Mouse (Mus musculus) embryonic facial prominence, embryonic 11.5 days (tissue): ENCODE results near the gene Sys1. TPM values are rescaled to one million over a fixed set of nuclear protein-coding genes. Genes with fewer than 3 reads are reported as not detected.

Experiments used
- ATAC-seq: fragments of 200-750 bp; cut with Nextera tagmentation; replicated peaks from 2 replicates; pipeline ENCODE4 v1.8.0; 2017; ENCODE audit warnings: low read depth; ENCODE audit not compliant: insufficient number of reproducible peaks, low FRiP score, low TSS enrichment
- DNase-seq: peaks from one replicate; pipeline ENCODE4 v3.0.0-alpha.2; 2015; ENCODE audit warnings: low spot score
- H3K27ac ChIP-seq: fragments of 300-500 bp; sonication (generic); replicated peaks from 2 replicates; pipeline ENCODE4 v1.5.1; 2014; ENCODE audit warnings: mild to moderate bottlenecking, low read depth, low read length, control low read depth
- H3K27me3 ChIP-seq: fragments of 300-500 bp; sonication (generic); 2 replicates; pipeline ENCODE4 v1.6.1; 2014; ENCODE audit warnings: mild to moderate bottlenecking, low read length, moderate library complexity, mixed read lengths; ENCODE audit not compliant: control insufficient read depth, insufficient read depth
- H3K36me3 ChIP-seq: fragments of 300-500 bp; sonication (generic); replicated peaks from 2 replicates; pipeline ENCODE4 v1.6.1; 2014; ENCODE audit warnings: low read depth, mild to moderate bottlenecking, low read length, moderate library complexity, mixed read lengths; ENCODE audit not compliant: control insufficient read depth, insufficient read depth
- H3K4me1 ChIP-seq: fragments of 300-500 bp; sonication (generic); 2 replicates; pipeline ENCODE4 v1.6.1; 2014; ENCODE audit warnings: low read length, mixed read lengths; ENCODE audit not compliant: control insufficient read depth, insufficient read depth
- H3K4me2 ChIP-seq: fragments of 300-500 bp; sonication (generic); 2 replicates; pipeline ENCODE4 v1.6.1; 2014; ENCODE audit warnings: low read depth, mild to moderate bottlenecking, control low read depth, low read length, moderate library complexity
- H3K4me3 ChIP-seq: fragments of 300-500 bp; sonication (generic); 2 replicates; pipeline ENCODE4 v1.5.1; 2014; ENCODE audit warnings: low read depth, low read length, control low read depth
- H3K9ac ChIP-seq: fragments of 300-500 bp; sonication (generic); replicated peaks from 2 replicates; pipeline ENCODE4 v1.6.1; 2014; ENCODE audit warnings: mild to moderate bottlenecking, control low read depth, low read length
- H3K9me3 ChIP-seq: fragments of 300-500 bp; sonication (generic); replicated peaks from 2 replicates; pipeline ENCODE4 v1.6.1; 2016; ENCODE audit warnings: mild to moderate bottlenecking, low read length, inconsistent platforms, mixed read lengths; ENCODE audit not compliant: control insufficient read depth
- WGBS: fragments of 180-500 bp; shearing (Covaris S2); extraction: QIAGEN DNeasy Blood & Tissue Kit; methylation state at CpG from one replicate; pipeline ENCODE4 v1.1.7; 2014; 5-methylcytosine and 5-hydroxymethylcytosine counted together
- polyA plus RNA-seq: library from polyadenylated mRNA; unstranded; fragments of >200 nt; fragmentation: Nextera tagmentation; extraction: Ambion mirVana; gene quantifications from 2 replicates; pipeline ENCODE4 v1.2.1, GENCODE M21; 2014

Sys1 gene
- polyA plus RNA-seq, 1 experiment from 2014 or later = 53.3 TPM

- H3K4me1 ChIP-seq = no peaks in the 10 kb centered on the region
- H3K4me3 ChIP-seq = no peak overlapping the region
- no peaks in the 10 kb centered on the region for H3K27me3 ChIP-seq
- no peaks in the 10 kb centered on the region for H3K9me3 ChIP-seq
- H3K9ac ChIP-seq = no peak overlapping the region
- ATAC-seq (no peak), DNase-seq (no peak)
- no peaks in the 10 kb centered on the region for H3K36me3 ChIP-seq
- H3K4me2 ChIP-seq = no peak overlapping the region
- H3K27ac ChIP-seq = no peak overlapping the region
- WGBS = 84% methylated on average over 14 of the region's 14 CpGs
These were observed 7.3 kb upstream of the Sys1 start for GRCm38 (mm10) chr2:164449341-164450042.

GRCm38 (mm10) chr2:164452000-164452676 lies 4.6 kb upstream of the Sys1 start:
- Histone ChIP-seq H3K9me3 (no peaks in the 10 kb centered on the region), H3K4me3 (no peak overlapping the region), H3K9ac (no peak overlapping the region), H3K27me3 (no peaks in the 10 kb centered on the region), H3K4me1 (no peaks in the 10 kb centered on the region), H3K27ac (no peak overlapping the region), H3K36me3 (no peaks in the 10 kb centered on the region), H3K4me2 (no peak overlapping the region)
- 35% methylated on average over 12 of the region's 13 CpGs for WGBS
- DNase-seq (peak; percentile 73), ATAC-seq (no peak)

- WGBS = 84% methylated on average over 14 of the region's 14 CpGs
- H3K27ac ChIP-seq = no peak overlapping the region
These were observed 3.6 kb upstream of the Sys1 start for GRCm38 (mm10) chr2:164453047-164453757.

DNA sequence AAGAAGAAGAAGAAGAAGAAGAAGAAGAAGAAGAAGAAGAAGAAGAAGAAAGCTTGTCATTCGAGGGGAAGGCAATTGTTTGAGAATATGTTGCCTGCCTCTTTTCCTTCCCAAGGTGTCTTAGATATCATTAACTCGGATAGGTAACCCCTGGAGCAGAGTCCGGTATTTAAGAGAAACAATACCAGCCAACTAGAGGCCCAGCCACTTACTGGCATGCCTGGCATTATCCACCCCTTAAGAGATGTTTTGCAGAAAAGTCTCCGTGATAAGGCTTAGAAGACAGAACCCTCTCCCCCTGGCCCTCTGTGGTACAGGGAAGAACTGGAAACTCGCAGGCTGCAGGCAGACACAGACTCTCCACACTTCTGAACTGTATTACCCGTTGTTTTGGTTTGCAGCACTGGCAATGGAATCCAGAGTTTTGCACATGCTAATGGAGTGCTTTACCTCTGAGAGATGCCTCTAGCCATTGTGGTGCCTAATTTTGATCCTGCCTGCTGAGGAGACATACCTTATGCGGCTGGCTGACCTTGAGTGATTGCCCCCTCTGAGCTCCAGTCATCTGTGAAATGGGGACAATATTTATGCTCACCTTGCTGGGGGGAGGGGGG lies 2.8 kb upstream of the Sys1 start:
- H3K27me3 ChIP-seq = no peaks in the 10 kb centered on the region
- 70% methylated on average over 7 of the region's 7 CpGs for WGBS

More at GRCm38 (mm10) chr2:164453047-164453757, 3.6 kb upstream of the Sys1 start:
- no peak overlapping the region for H3K4me2 ChIP-seq
- H3K9ac ChIP-seq = no peak overlapping the region
- no peaks in the 10 kb centered on the region for H3K9me3 ChIP-seq
- H3K4me3 ChIP-seq = no peak overlapping the region
- H3K36me3 ChIP-seq = no peaks in the 10 kb centered on the region
- H3K4me1 ChIP-seq = no peaks in the 10 kb centered on the region
- ATAC-seq = no peak
- no peak for DNase-seq
- H3K27me3 ChIP-seq = no peaks in the 10 kb centered on the region

DNA sequence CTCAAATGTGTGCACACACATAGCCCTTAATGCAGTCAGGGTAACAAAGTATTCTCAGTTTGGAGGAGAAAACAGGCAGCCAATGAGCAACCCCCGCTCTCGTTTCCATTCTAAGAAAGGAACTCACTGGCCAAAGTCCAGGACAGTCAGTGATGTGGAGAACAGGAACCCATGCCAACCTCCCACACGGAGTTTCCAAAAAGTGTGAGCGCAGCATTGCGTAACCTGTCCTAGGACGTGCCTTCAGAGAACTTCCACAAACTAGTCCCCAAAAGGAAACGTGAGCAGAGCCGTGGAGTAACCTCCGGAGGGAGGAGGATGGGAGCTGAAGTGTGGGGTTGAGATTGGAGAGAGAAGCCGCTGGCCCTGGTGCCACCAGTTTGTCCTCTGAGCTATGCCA lies 1.9 kb upstream of the Sys1 start:
- no peak overlapping the region for H3K4me3 ChIP-seq
- no peak overlapping the region for H3K4me2 ChIP-seq
- no peaks in the 10 kb centered on the region for H3K9me3 ChIP-seq
- no peak for ATAC-seq
- H3K27me3 ChIP-seq = no peaks in the 10 kb centered on the region
- no peaks in the 10 kb centered on the region for H3K4me1 ChIP-seq
- H3K36me3 ChIP-seq = no peaks in the 10 kb centered on the region
- H3K9ac ChIP-seq = no peak overlapping the region
- DNase-seq = no peak
- 86% methylated on average over 10 of the region's 10 CpGs for WGBS
- H3K27ac ChIP-seq = no peak overlapping the region

More for the DNA sequence above, 2.8 kb upstream of the Sys1 start:
- Histone ChIP-seq H3K4me1 (no peaks in the 10 kb centered on the region), H3K4me2 (no peak overlapping the region), H3K9me3 (no peaks in the 10 kb centered on the region), H3K36me3 (no peaks in the 10 kb centered on the region), H3K27ac (no peak overlapping the region), H3K9ac (no peak overlapping the region), H3K4me3 (no peak overlapping the region)
- no peak for DNase-seq
- no peak for ATAC-seq

DNA sequence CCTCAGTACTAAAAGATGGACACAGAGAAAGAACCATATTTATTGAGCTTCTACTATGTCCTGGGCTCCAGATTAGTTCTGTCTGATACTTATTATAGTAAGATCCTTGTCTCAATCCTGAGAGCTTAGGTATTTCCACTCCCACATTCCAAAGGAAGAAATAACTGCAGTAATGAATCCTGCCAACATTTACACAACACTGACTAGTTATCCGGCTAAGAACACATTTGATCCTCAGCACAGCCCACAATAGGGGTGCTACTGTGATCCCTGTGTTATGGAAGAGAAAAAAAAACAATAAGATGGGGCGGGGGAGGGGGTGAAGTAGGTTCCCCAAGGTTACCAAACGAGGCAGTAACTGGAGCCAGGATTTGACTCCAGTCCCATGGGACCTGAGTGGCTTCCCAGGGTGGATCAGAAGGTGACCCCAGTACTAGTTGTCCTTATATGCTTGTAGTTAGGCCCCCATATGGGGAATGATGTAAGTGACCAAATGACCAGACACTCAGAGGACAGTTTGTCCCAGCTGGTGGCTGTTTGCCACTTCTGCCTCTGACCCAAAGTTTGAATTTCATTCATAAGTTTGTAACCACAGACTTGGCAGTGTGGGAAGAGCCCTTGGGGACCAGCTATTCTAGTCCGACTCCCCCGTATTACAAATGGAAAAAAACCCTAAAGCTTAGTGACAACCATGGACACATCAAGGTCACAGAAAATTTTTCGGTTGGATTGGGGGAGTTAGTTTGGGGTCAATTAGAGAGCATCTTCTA lies 1.2 kb upstream of the Sys1 start:
- ATAC-seq (no peak), DNase-seq (no peak)
- Histone ChIP-seq H3K27me3 (no peaks in the 10 kb centered on the region), H3K4me1 (no peaks in the 10 kb centered on the region), H3K27ac (no peak overlapping the region), H3K9me3 (no peaks in the 10 kb centered on the region), H3K9ac (no peak overlapping the region), H3K4me3 (no peak overlapping the region), H3K36me3 (no peaks in the 10 kb centered on the region), H3K4me2 (no peak overlapping the region)
- 67% methylated on average over 6 of the region's 6 CpGs for WGBS

- Histone ChIP-seq H3K27ac (no peak overlapping the region), H3K4me2 (no peak overlapping the region), H3K4me3 (no peak overlapping the region), H3K9ac (peak overlapping the region; percentile 51), H3K36me3 (no peaks in the 10 kb centered on the region), H3K27me3 (no peaks in the 10 kb centered on the region), H3K4me1 (no peaks in the 10 kb centered on the region), H3K9me3 (no peaks in the 10 kb centered on the region)
- ATAC-seq = no peak
- WGBS = 87% methylated on average over 1 of the region's 1 CpGs
- DNase-seq = no peak
These were observed 351 bp upstream of the Sys1 start for GRCm38 (mm10) chr2:164456413-164456812.
